Mouse (Mus musculus) layer of hippocampus, postnatal 10 days (tissue): Measurements from ENCODE around the gene Aco1. TPM values are rescaled to one million over a fixed set of nuclear protein-coding genes. Genes with fewer than 3 reads are reported as not detected.
"Not testable (repeated sequence)": the region's sequence is repeated elsewhere in the genome, so short reads cannot be mapped to it uniquely, and the experiment has no call there.

ENCODE experiments used
- DNase-seq, 2 experiments: peaks; one replicate each; pipeline ENCODE4 v3.0.0; 2021; ENCODE audit warnings: low spot score in 2 of 2
- long read RNA-seq: library from polyadenylated mRNA; stranded (forward); transcript quantifications from one replicate; pipeline ENCODE4 v2.0.0, GENCODE M21; 2023
- total RNA-seq, 2 experiments: library from RNA; stranded (reverse); gene quantifications; 2 replicates each; pipeline ENCODE4 v1.2.3; 2021

The Aco1 gene
- total RNA-seq = 10 to 100 TPM; 47.6 to 48.1 TPM
- long read RNA-seq, transcript Aco1-201 (21 exons, 3,832 nt) = major isoform, 30 of 35 reads
- long read RNA-seq, partial matches to known transcripts = 4 of 35 reads
- long read RNA-seq, other reads (novel, unspliced or antisense) = 1 of 35 reads

DNA sequence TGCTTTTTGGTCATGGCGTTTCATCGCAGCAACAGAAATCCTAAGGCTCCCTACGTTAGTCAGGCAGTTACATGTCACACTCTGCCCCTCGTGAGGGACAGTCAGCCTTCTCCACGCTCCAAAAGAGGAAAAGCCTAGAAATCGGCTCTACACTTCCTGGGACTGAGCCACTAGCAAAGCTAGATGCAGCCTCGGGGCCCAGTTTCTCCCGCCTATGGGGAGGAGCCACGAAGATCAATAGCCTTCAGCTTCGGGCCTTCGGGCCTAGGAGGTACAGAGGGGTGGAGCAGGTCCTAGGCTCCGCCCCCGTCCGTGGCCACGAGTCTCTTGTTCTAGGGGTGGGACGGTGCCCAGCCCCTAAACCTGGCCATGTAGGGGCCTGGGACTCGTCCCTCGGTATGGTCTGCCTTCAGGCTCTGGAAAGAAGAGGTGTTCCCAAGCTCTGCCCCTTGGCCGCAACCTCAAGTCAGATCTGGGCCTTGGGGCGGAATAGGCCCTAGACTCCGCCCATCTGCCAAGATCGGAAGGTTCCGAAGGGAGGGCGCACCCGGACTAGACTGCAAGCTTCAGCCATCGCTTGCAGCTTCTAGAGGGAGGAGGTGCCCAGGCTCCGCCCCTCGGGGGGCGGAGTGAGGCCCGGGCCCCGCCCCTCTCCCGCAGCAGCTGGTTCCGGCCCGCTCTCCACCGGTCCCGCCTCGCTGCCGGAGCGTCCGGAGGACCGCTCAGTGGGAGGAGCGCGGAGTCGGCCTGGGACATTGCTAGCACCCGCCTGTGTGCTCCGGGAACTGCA lies at the start of gene Aco1:
Gene Aco1 (plus strand): TSS at position 339 of the 790 bp plus-strand sequence.
- peak; percentile 92 to 94 for DNase-seq

GRCm38 (mm10) chr4:40094974-40095373 lies 47.9 kb upstream of the Aco1 start:
- no peak for DNase-seq

GRCm38 (mm10) chr4:40102996-40103395 lies 39.9 kb upstream of the Aco1 start:
- DNase-seq = no peak

DNA sequence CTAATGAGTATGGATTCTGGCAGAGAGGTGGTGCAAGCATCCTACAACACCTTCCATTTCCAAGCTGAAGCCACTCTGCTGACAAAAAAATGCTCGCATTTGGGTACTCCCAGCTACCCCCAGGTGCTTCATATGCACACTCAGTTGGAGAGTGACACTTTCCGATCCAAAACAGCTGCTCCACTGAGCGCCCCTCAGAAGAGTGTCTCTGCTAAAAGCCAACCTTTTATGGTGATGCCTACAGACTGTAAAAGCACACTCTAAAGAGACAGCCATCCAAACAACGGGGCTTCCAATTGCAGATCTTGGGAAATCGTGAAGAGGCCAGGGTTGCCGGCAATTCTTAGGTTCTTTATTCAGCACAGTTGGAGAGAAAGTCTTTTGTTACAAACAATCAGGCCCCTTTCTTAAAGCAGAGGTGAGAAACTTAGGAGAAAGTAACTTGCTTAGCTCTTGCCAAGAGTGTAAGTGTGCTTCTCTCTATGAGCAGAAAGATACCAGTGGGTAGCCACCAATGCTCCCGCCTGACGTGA lies 36.8 kb upstream of the Aco1 start:
- DNase-seq = no peak

- DNase-seq = no peak
These were observed 34.9 kb upstream of the Aco1 start for GRCm38 (mm10) chr4:40108030-40108429.

DNA sequence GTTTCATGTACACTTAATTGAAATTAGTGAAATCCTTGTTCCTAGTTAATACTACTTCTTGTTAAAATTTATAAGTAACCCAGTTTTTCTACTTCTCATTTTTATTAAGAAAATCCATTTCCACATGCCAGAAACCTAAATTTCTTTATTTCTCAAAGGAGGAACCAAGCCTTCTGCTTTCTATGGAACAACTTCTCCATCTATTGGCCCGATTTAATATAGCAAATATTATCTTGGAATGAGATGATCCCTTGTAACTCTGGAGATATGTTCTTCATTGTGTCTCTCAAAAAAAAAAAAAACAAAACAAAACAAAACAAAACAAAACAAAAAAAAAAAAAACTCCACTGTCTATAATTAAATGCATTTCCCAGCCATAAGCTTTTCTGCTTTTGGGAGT lies 29.7 kb upstream of the Aco1 start:
- no peak for DNase-seq

DNA sequence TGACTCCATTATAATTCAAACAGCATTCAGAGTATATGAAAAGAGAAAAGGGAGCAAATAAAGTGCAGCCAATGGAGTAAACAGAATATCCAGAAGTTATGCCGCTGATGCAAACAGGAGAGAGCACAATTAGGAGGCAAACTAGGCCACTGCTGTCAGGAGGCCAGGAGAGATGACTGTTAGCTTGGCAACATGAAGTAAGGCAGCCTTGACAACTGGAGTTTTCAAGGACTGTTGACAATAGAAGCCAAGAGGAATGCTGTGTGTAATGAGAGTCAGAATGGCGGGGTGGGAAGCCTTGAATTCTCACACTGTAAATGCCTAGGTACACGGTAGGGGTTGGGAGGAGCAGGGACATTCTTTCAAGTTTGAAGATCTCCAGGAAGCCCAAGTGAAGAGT lies 21.7 kb upstream of the Aco1 start:
- peak in 1 of 2 experiments; percentile 13 for DNase-seq

GRCm38 (mm10) chr4:40122291-40122690 lies 20.6 kb upstream of the Aco1 start:
- not testable (repeated sequence) for DNase-seq

DNA sequence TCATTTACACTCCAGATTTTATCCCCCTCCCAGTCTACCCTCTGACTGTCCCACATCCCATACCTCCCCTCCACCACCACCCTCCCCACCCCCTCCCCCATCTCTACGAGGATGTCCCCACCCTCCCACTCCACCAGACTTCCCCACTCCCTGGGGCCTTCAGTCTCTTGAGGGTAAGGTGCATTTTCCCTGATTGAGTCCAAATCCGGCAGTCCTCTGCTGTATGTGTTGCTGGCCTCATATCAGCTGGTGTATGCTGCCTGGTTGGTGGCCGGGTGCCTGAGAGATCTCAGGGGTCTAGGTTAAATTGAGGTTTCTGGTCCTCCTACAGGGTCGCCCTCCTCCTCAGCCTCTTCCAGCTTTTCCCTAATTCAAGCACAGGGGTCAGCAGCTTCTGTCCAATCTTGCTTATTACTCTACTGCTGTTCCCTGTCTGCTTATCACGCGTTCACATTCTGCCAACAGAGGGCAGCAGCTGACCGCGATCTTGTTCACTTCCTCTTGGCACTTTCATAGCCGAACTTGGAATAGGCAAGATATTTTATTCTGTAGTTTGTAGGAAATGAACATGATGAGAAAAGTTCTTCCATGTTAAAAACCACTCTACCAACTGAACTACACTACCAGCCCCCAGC lies 8.3 kb upstream of the Aco1 start:
- DNase-seq = peak; percentile 84 to 86

DNA sequence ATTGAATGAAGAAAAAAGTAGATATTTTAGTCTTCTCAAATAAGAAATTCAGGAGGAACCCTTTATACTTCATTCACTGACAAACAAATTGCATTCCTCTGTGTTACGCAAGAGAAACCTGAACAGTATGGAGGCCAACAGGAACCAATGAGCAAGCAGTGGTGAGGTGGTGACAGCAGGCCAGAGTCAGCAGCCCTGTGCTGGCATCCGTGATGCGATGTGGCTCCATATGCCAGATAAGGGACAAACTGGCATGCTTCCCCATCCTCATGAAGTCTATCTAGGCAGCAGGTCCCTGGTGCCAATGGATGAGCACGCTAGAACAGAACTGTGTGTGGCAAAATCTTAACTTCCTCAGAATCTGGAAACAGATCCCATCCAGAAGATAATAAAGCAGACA lies 6.4 kb upstream of the Aco1 start:
- no peak for DNase-seq

DNA sequence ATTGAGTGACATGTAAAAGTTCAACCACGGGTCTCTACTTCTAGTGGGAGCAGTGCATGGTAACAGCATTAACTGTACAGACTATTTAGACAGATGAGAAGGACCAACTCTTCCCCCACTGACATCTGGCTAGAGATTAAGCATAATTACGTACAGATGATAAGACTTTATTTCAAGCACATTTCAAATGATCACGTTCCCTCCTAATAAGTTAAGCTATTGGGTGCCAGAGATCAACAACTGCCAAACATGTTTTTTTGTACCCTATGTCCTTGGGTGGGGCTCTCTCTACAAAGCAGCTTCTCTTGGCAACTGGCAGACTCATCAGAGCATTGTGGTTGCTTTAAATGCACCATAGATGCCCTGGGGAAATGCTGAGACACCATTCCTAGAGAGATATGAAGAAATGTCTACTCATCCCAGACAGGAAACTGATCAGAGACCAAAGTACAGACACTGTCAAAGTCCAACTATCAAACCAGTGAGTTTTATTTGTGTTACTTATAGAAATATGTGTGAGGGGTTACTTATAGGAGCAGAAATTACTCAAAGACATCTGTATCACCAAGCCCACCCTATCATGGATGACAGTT lies 3.1 kb upstream of the Aco1 start:
- DNase-seq = no peak

DNA sequence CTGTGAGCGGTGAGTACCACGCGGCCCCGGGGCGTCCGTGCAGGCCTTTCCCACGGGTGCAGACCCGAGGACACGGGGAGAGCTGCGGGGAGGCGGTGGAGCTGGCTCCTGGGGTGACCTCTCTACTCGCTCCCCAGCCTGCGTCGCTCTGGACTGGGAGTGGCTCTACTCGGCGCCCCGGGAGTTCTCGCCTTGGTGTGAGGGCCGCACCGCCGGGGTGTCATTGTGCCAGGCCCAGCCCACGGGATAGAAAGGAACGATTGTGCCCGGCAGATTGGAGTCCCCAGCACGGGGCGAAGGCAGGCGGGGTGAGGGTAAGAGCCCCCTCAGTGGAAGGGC lies 621 bp downstream of the Aco1 start:
- no peak for DNase-seq

GRCm38 (mm10) chr4:40144543-40144942 lies 1.7 kb downstream of the Aco1 start:
- DNase-seq = no peak

DNA sequence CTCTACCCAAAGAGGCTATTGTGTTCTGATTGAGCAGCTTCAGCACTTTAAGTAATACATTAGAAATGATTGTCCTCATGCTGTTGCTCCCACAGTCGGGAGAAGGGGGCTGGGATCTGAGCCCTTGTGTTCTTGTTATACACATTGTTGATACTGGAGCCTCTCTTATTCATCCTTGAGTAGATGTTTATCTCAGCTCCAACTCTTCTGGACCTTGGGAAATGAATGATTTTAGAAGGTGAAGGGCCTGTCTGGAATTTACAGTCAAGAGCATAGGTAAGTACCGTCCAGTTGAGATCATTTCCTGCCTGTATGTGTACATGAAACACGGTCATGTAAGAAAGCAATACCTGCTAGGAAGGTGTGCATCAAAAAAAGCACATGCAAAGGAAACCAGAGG lies 2.1 kb downstream of the Aco1 start:
- no peak for DNase-seq

GRCm38 (mm10) chr4:40148281-40148680 lies 5.4 kb downstream of the Aco1 start:
- no peak for DNase-seq

DNA sequence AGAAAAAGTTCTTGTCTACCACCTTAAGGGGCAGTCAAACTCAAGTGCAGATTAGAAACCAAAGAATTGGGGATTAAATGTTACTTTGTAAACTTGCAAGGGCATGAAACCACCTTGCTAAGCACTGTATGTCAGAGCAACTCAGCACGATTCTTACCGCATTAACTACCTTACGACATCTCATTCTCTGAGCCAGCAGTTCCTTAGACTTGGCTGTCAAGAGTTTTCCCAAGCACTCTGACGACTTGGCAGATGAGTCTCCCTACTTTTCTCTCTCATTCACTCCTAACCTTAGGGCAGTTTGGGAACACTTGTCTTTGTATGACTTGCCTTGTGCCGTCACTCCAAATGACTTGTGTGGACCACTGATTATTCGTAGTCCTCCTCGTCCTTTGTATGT lies 7.2 kb downstream of the Aco1 start:
- DNase-seq = no peak

GRCm38 (mm10) chr4:40152771-40153170 lies 9.9 kb downstream of the Aco1 start:
- no peak for DNase-seq

GRCm38 (mm10) chr4:40153500-40153899 lies 10.6 kb downstream of the Aco1 start:
- DNase-seq = no peak

- DNase-seq = no peak
These were observed 11.9 kb downstream of the Aco1 start for GRCm38 (mm10) chr4:40154751-40155150.

- DNase-seq = no peak
These were observed 12.7 kb downstream of the Aco1 start for GRCm38 (mm10) chr4:40155467-40155999.

DNA sequence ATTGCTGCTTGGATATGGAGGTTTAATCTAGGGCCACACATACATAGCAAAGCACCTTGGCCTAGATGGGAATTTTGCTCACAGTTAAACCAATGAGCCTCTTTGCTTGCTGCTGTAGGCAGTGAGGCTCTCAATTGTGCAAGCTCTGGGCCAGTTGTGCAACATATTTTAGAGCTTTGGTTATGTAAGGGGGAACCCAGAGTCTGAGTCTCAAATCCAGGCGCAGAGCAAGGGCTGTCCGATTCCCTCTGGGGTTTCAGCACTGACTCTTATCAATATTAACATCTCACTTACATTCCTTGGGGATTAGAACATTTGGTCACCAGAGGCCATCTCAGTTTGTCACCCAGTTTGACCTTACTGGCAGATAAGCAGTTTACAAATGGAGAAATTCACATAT lies 13.3 kb downstream of the Aco1 start:
- no peak for DNase-seq
